Mouse (Mus musculus) intestine, postnatal 0 days (tissue): Measurements from ENCODE around the gene Pcna. TPM values are rescaled to one million over a fixed set of nuclear protein-coding genes. Genes with fewer than 3 reads are reported as not detected.

ENCODE experiments used
- ATAC-seq: fragments of 200-750 bp; cut with Nextera tagmentation; 2 replicates; pipeline ENCODE4 v1.8.0; 2017; ENCODE audit warnings: mild to moderate bottlenecking, moderate TSS enrichment, moderate library complexity
- H3K27ac ChIP-seq: fragments of 300-500 bp; sonication (generic); 2 replicates; pipeline ENCODE4 v1.5.1; 2014; ENCODE audit warnings: mild to moderate bottlenecking, low read depth, low read length, moderate library complexity
- H3K27me3 ChIP-seq: fragments of 300-500 bp; sonication (generic); replicated peaks from 2 replicates; pipeline ENCODE4 v1.6.1; 2014; ENCODE audit warnings: low read length, mixed read lengths; ENCODE audit not compliant: control insufficient read depth, insufficient read depth
- H3K36me3 ChIP-seq: fragments of 300-500 bp; sonication (generic); 2 replicates; pipeline ENCODE4 v1.6.1; 2014; ENCODE audit warnings: mild to moderate bottlenecking, moderate library complexity; ENCODE audit not compliant: control insufficient read depth, insufficient read depth
- H3K4me1 ChIP-seq: fragments of 300-500 bp; sonication (generic); replicated peaks from 2 replicates; pipeline ENCODE4 v1.6.1; 2014; ENCODE audit warnings: antibody characterized with exemption, low read length, mixed read lengths; ENCODE audit not compliant: control insufficient read depth, insufficient read depth
- H3K4me2 ChIP-seq: fragments of 300-500 bp; sonication (generic); replicated peaks from 2 replicates; pipeline ENCODE4 v1.6.1; 2014; ENCODE audit warnings: low read depth, mild to moderate bottlenecking, moderate library complexity
- H3K4me3 ChIP-seq: fragments of 300-500 bp; sonication (generic); 2 replicates; pipeline ENCODE4 v1.5.1; 2014; ENCODE audit warnings: low read depth, low read length
- H3K9ac ChIP-seq: fragments of 300-500 bp; sonication (generic); 2 replicates; pipeline ENCODE4 v1.6.1; 2014; ENCODE audit warnings: mild to moderate bottlenecking, low read depth, low read length
- H3K9me3 ChIP-seq: fragments of 300-500 bp; sonication (generic); 2 replicates; pipeline ENCODE4 v1.6.1; 2016; ENCODE audit warnings: mixed run types; ENCODE audit not compliant: control insufficient read depth
- CTCF ChIP-seq: sonication (generic); IDR thresholded peaks from 2 replicates; pipeline ENCODE4 v1.5.1; 2016; ENCODE audit warnings: low read depth, mild to moderate bottlenecking, control low read depth, antibody characterized with exemption, moderate library complexity
- WGBS: fragments of 180-500 bp; shearing (Covaris S2); extraction: QIAGEN DNeasy Blood & Tissue Kit; methylation state at CpG from one replicate; pipeline ENCODE4 v1.1.7; 2014; 5-methylcytosine and 5-hydroxymethylcytosine counted together
- polyA plus RNA-seq: library from polyadenylated mRNA; unstranded; fragments of >200 nt; fragmentation: Nextera tagmentation; extraction: Ambion mirVana; gene quantifications from 2 replicates; pipeline ENCODE4 v1.2.1, GENCODE M21; 2015

Pcna gene
- 105 and 106 TPM in 2 replicates for polyA plus RNA-seq

GRCm38 (mm10) chr2:132252542-132253528 is at the start of gene Pcna:
TSS of gene Pcna (minus strand) at chr2:132253314.
- peak within 1 kb of the TSS; percentile 74 for H3K4me3 ChIP-seq
- peak; percentile 99 for ATAC-seq
- H3K4me2 ChIP-seq = peak within 1 kb of the TSS; percentile 81
- H3K27ac ChIP-seq = peak within 1 kb of the TSS; percentile 87
- no peaks in the 10 kb centered on the region for H3K27me3 ChIP-seq
- no peaks in the 10 kb centered on the region for H3K9me3 ChIP-seq
- peaks cover 17% of the 10 kb centered on the region for H3K36me3 ChIP-seq
- under 1% methylated on average over 77 of the region's 79 CpGs for WGBS
- H3K4me1 ChIP-seq = peaks cover 4% of the 10 kb centered on the region; the same call in 1 of the 2 replicates
- H3K9ac ChIP-seq = peak within 1 kb of the TSS; percentile 58
- TF ChIP-seq CTCF = no peak

GRCm38 (mm10) chr2:132301436-132301835 is 48.3 kb upstream of the Pcna start:
- no peaks in the 10 kb centered on the region for H3K4me1 ChIP-seq
- H3K9me3 ChIP-seq = no peaks in the 10 kb centered on the region
- no peak overlapping the region for H3K4me2 ChIP-seq
- 94% methylated on average over 4 of the region's 4 CpGs for WGBS
- no peaks in the 10 kb centered on the region for H3K27me3 ChIP-seq
- TF ChIP-seq CTCF = no peak
- no peak overlapping the region for H3K4me3 ChIP-seq
- H3K9ac ChIP-seq = no peak overlapping the region
- no peak for ATAC-seq
- H3K36me3 ChIP-seq = peaks cover 67% of the 10 kb centered on the region
- H3K27ac ChIP-seq = no peak overlapping the region

GRCm38 (mm10) chr2:132298250-132298649 is 45.1 kb upstream of the Pcna start:
- peak; percentile 73 for ATAC-seq
- TF ChIP-seq CTCF = no peak
- Histone ChIP-seq H3K9ac (no peak overlapping the region), H3K4me3 (no peak overlapping the region), H3K4me1 (no peaks in the 10 kb centered on the region), H3K27me3 (no peaks in the 10 kb centered on the region), H3K36me3 (peaks cover 66% of the 10 kb centered on the region), H3K9me3 (no peaks in the 10 kb centered on the region), H3K4me2 (no peak overlapping the region), H3K27ac (no peak overlapping the region)
- whole genome bisulfite sequencing = 76% methylated on average over 4 of the region's 4 CpGs

GRCm38 (mm10) chr2:132293694-132294450 is 40.8 kb upstream of the Pcna start:
- TF ChIP-seq CTCF = no peak
- Histone ChIP-seq H3K9ac (no peak overlapping the region), H3K4me2 (no peak overlapping the region), H3K9me3 (no peaks in the 10 kb centered on the region), H3K4me1 (no peaks in the 10 kb centered on the region), H3K27me3 (no peaks in the 10 kb centered on the region), H3K4me3 (no peak overlapping the region), H3K27ac (no peak overlapping the region), H3K36me3 (peaks cover 38% of the 10 kb centered on the region)
- ATAC-seq = no peak
- 91% methylated on average over 10 of the region's 10 CpGs for WGBS

GRCm38 (mm10) chr2:132292083-132292482 is 39.0 kb upstream of the Pcna start:
- H3K4me1 ChIP-seq = no peaks in the 10 kb centered on the region
- no peak for TF ChIP-seq CTCF
- WGBS = 46% methylated on average over 4 of the region's 4 CpGs
- H3K9me3 ChIP-seq = no peaks in the 10 kb centered on the region
- H3K27ac ChIP-seq = no peak overlapping the region
- no peak overlapping the region for H3K4me3 ChIP-seq
- H3K4me2 ChIP-seq = no peak overlapping the region
- H3K27me3 ChIP-seq = no peaks in the 10 kb centered on the region
- H3K36me3 ChIP-seq = peaks cover 28% of the 10 kb centered on the region
- no peak overlapping the region for H3K9ac ChIP-seq
- no peak for ATAC-seq

- H3K9me3 ChIP-seq = no peaks in the 10 kb centered on the region
- TF ChIP-seq CTCF = no peak
- H3K4me3 ChIP-seq = no peak overlapping the region
- H3K4me1 ChIP-seq = no peaks in the 10 kb centered on the region
- no peak overlapping the region for H3K4me2 ChIP-seq
- H3K27ac ChIP-seq = no peak overlapping the region
- H3K9ac ChIP-seq = no peak overlapping the region
- no peaks in the 10 kb centered on the region for H3K27me3 ChIP-seq
- WGBS = 81% methylated on average over 3 of the region's 3 CpGs
- no peak for ATAC-seq
- H3K36me3 ChIP-seq = peaks cover 21% of the 10 kb centered on the region
Measured at GRCm38 (mm10) chr2:132291265-132291664, 38.2 kb upstream of the Pcna start.
